Mouse (Mus musculus) embryonic fibroblast, embryonic 13.5 days (primary cell): ENCODE measurements around the gene Best2.

Source experiments
- CTCF ChIP-seq: IDR thresholded peaks from 2 replicates; pipeline ENCODE4 v1.5.1; 2011; ENCODE audit warnings: mild to moderate bottlenecking, control low read depth, low read length, moderate library complexity, borderline replicate concordance; ENCODE audit not compliant: insufficient read depth
- POLR2A ChIP-seq: IDR thresholded peaks from 2 replicates; pipeline ENCODE4 v1.6.1; 2011; ENCODE audit warnings: low read depth, mild to moderate bottlenecking, control low read depth, low read length, moderate library complexity

GRCm38 (mm10) chr8:84970135-84970790, 44.1 kb downstream of the Best2 start:
- TF ChIP-seq POLR2A = no peak; the same call in 1 of the 2 replicates
- no peak for TF ChIP-seq CTCF
